Mouse (Mus musculus): ENCODE results near the gene Spaca4. TPM values are rescaled to one million over a fixed set of nuclear protein-coding genes. Genes with fewer than 3 reads are reported as not detected.
A peak's percentile ranks its signal among the peaks of the same experiment; 100 is the strongest.

Spaca4 gene
- polyA plus RNA-seq, 1 experiment from 2014 or later, result not detected

DNA sequence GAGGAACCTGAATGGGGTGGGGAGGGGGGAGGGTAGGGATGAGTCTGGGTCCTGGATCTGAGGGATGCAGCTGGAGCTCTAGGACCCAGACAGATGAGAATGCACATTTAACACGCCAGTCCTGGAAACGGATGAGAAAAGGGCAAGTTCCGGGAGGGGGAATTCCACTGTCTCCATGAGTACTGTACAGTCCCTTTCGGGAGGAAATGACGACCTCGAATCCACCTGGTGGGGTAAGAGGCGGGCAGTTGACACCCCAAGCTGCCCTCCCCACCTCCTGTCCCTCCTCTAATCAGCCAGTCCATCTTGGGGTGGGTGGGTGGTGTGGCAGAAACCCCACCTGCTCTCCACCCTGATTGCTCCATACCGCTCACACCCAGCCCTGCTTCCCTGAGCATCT, 40.4 kb upstream of the Spaca4 start:
- WGBS, result 37% methylated on average over 8 of the region's 8 CpGs
- Histone ChIP-seq H3K4me3 (ENCODE audit: low read depth, low read length) (no peak overlapping the region), H3K4me1 (ENCODE audit: insufficient read depth, low read depth, low read length) (no peaks in the 10 kb centered on the region), H3K4me2 (replicated peaks; ENCODE audit: low read depth, low read length) (no peak overlapping the region), H3K9ac (replicated peaks; ENCODE audit: low read depth) (no peak overlapping the region), H3K9me3 (ENCODE audit: low read length) (no peaks in the 10 kb centered on the region), H3K27ac (ENCODE audit: low read length) (no peak overlapping the region), H3K27me3 (replicated peaks; ENCODE audit: insufficient read depth, low read length) (no peaks in the 10 kb centered on the region), H3K36me3 (ENCODE audit: insufficient read depth, low read length) (no peaks in the 10 kb centered on the region)
- no peak; the same call in 1 of the 2 replicates for ATAC-seq
- TF ChIP-seq EP300 (IDR thresholded peaks at IDR 0.05) (no peak), CTCF (IDR thresholded peaks at IDR 0.05) (no peak)
- DNase-seq (ENCODE audit: low spot score), result no peak

DNA sequence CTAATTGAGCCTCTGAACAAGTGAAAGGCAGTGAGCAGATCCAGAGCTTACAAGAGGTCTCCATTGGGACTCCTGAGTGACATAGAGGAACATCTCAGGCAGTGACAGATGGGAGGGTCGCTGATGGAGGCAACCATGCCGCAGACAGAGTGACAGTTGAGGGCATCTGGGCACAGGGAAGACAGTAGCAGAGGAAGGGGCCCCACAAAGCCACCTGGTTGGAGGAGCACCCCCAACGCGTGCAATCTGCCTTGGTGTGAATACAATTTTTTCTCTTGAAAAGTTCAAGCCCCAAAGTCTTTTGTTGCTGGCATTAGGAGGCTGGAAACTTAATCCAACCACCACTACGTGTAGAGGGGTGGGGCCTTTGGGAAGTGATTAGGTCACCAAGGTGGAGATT, 34.5 kb upstream of the Spaca4 start:
- 57% methylated on average over 5 of the region's 5 CpGs for WGBS

DNA sequence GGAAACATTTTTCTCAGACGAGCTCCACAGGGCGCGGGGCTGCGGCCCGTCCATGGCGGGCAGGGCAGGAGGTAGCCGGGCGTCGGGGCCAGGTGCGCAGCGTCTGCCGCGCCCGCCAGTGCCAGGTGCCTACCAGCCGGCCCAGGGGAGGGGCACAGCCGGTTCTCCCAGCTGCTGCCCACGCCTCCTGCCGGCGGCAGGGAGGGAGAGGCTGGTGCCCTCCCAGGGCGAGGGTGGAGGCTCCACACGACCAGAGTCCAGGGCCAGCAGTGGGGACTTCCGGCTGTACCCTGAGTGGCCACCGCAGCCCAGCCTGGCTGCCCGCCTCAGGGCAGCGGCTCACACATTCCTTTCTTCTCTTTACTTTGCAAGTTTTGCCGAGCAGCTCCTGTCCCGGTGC, 33.8 kb upstream of the Spaca4 start:
- Histone ChIP-seq H3K4me3 (ENCODE audit: low read depth, low read length) (no peak overlapping the region), H3K9ac (replicated peaks; ENCODE audit: low read depth) (no peak overlapping the region), H3K9me3 (ENCODE audit: low read length) (no peaks in the 10 kb centered on the region), H3K36me3 (ENCODE audit: insufficient read depth, low read length) (no peaks in the 10 kb centered on the region), H3K4me1 (ENCODE audit: insufficient read depth, low read depth, low read length) (no peaks in the 10 kb centered on the region), H3K4me2 (replicated peaks; ENCODE audit: low read depth, low read length) (peak overlapping the region; percentile 29; the same call in 1 of the 2 replicates), H3K27me3 (replicated peaks; ENCODE audit: insufficient read depth, low read length) (no peaks in the 10 kb centered on the region), H3K27ac (ENCODE audit: low read length) (no peak overlapping the region)
- TF ChIP-seq CTCF (IDR thresholded peaks at IDR 0.05), result peak; percentile 56
- TF ChIP-seq EP300 (IDR thresholded peaks at IDR 0.05), result no peak
- peak; percentile 96 for ATAC-seq
- 3% methylated on average over 24 of the region's 27 CpGs for WGBS
- DNase-seq (ENCODE audit: low spot score), result peak; percentile 74

More for the DNA sequence above, 34.5 kb upstream of the Spaca4 start:
- no peaks in the 10 kb centered on the region for H3K9me3 ChIP-seq (ENCODE audit: low read length)
- DNase-seq (ENCODE audit: low spot score) (no peak), ATAC-seq (no peak)
- no peaks in the 10 kb centered on the region for H3K4me1 ChIP-seq (ENCODE audit: insufficient read depth, low read depth, low read length)
- H3K27ac ChIP-seq (ENCODE audit: low read length), result no peak overlapping the region
- H3K27me3 ChIP-seq (replicated peaks; ENCODE audit: insufficient read depth, low read length), result no peaks in the 10 kb centered on the region
- H3K36me3 ChIP-seq (ENCODE audit: insufficient read depth, low read length), result no peaks in the 10 kb centered on the region
- TF ChIP-seq CTCF (IDR thresholded peaks at IDR 0.05) (no peak), EP300 (IDR thresholded peaks at IDR 0.05) (no peak)
- no peak overlapping the region for H3K4me2 ChIP-seq (replicated peaks; ENCODE audit: low read depth, low read length)
- H3K9ac ChIP-seq (replicated peaks; ENCODE audit: low read depth), result no peak overlapping the region
- no peak overlapping the region for H3K4me3 ChIP-seq (ENCODE audit: low read depth, low read length)

GRCm38 (mm10) chr7:45755703-45756102, 30.1 kb upstream of the Spaca4 start:
- Histone ChIP-seq H3K4me3 (ENCODE audit: low read depth, low read length) (no peak overlapping the region), H3K4me2 (replicated peaks; ENCODE audit: low read depth, low read length) (no peak overlapping the region), H3K27ac (ENCODE audit: low read length) (no peak overlapping the region), H3K27me3 (replicated peaks; ENCODE audit: insufficient read depth, low read length) (no peaks in the 10 kb centered on the region), H3K4me1 (ENCODE audit: insufficient read depth, low read depth, low read length) (no peaks in the 10 kb centered on the region), H3K9ac (replicated peaks; ENCODE audit: low read depth) (no peak overlapping the region), H3K9me3 (ENCODE audit: low read length) (no peaks in the 10 kb centered on the region), H3K36me3 (ENCODE audit: insufficient read depth, low read length) (no peaks in the 10 kb centered on the region)
- DNase-seq (ENCODE audit: low spot score) (no peak), ATAC-seq (no peak)
- TF ChIP-seq CTCF (IDR thresholded peaks at IDR 0.05) (no peak), EP300 (IDR thresholded peaks at IDR 0.05) (no peak)
- WGBS, result 45% methylated on average over 6 of the region's 6 CpGs

DNA sequence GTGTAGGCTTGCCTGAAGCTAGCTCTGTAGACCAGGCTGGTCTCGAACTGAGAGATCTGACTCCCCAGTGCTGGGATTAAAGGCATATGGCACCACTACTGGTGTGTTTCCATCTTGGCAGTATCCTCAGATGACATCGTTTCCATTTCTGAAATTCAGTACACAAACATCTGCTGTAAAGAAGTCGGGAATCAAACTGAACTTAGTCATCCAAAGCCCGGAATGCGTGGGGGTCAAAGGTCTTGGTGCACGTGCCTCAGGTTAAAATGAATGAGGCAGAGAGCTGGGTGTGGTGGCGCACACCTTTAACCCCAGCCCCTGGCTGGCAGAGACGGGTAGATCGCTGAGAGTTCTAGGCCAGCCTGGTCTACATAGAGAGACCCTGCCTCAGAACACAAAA, 24.5 kb upstream of the Spaca4 start:
- Histone ChIP-seq H3K9me3 (ENCODE audit: low read length) (no peaks in the 10 kb centered on the region), H3K4me1 (ENCODE audit: insufficient read depth, low read depth, low read length) (no peaks in the 10 kb centered on the region), H3K9ac (replicated peaks; ENCODE audit: low read depth) (no peak overlapping the region), H3K27me3 (replicated peaks; ENCODE audit: insufficient read depth, low read length) (no peaks in the 10 kb centered on the region), H3K4me3 (ENCODE audit: low read depth, low read length) (no peak overlapping the region), H3K4me2 (replicated peaks; ENCODE audit: low read depth, low read length) (no peak overlapping the region), H3K36me3 (ENCODE audit: insufficient read depth, low read length) (no peaks in the 10 kb centered on the region), H3K27ac (ENCODE audit: low read length) (no peak overlapping the region)
- DNase-seq (ENCODE audit: low spot score) (no peak), ATAC-seq (no peak)
- WGBS, result 60% methylated on average over 9 of the region's 9 CpGs
- TF ChIP-seq EP300 (IDR thresholded peaks at IDR 0.05), result no peak
- TF ChIP-seq CTCF (IDR thresholded peaks at IDR 0.05), result no peak

GRCm38 (mm10) chr7:45749401-45749800, 23.8 kb upstream of the Spaca4 start:
- DNase-seq (ENCODE audit: low spot score), result no peak
- TF ChIP-seq EP300 (IDR thresholded peaks at IDR 0.05) (no peak), CTCF (IDR thresholded peaks at IDR 0.05) (no peak)
- H3K4me1 ChIP-seq (ENCODE audit: insufficient read depth, low read depth, low read length), result no peaks in the 10 kb centered on the region
- H3K4me2 ChIP-seq (replicated peaks; ENCODE audit: low read depth, low read length), result no peak overlapping the region
- no peak for ATAC-seq
- H3K9ac ChIP-seq (replicated peaks; ENCODE audit: low read depth), result no peak overlapping the region
- no peaks in the 10 kb centered on the region for H3K9me3 ChIP-seq (ENCODE audit: low read length)
- 31% methylated on average over 9 of the region's 10 CpGs for WGBS
- H3K27ac ChIP-seq (ENCODE audit: low read length), result no peak overlapping the region
- H3K4me3 ChIP-seq (ENCODE audit: low read depth, low read length), result no peak overlapping the region
- no peaks in the 10 kb centered on the region for H3K36me3 ChIP-seq (ENCODE audit: insufficient read depth, low read length)
- no peaks in the 10 kb centered on the region for H3K27me3 ChIP-seq (replicated peaks; ENCODE audit: insufficient read depth, low read length)

GRCm38 (mm10) chr7:45748110-45748509, 22.5 kb upstream of the Spaca4 start:
- TF ChIP-seq EP300 (IDR thresholded peaks at IDR 0.05) (no peak), CTCF (IDR thresholded peaks at IDR 0.05) (no peak)
- no peaks in the 10 kb centered on the region for H3K27me3 ChIP-seq (replicated peaks; ENCODE audit: insufficient read depth, low read length)
- ATAC-seq (peak; percentile 53), DNase-seq (ENCODE audit: low spot score) (no peak)
- no peaks in the 10 kb centered on the region for H3K36me3 ChIP-seq (ENCODE audit: insufficient read depth, low read length)
- no peaks in the 10 kb centered on the region for H3K4me1 ChIP-seq (ENCODE audit: insufficient read depth, low read depth, low read length)
- WGBS, result 48% methylated on average over 7 of the region's 7 CpGs
- H3K4me3 ChIP-seq (ENCODE audit: low read depth, low read length), result no peak overlapping the region
- no peak overlapping the region for H3K9ac ChIP-seq (replicated peaks; ENCODE audit: low read depth)
- no peaks in the 10 kb centered on the region for H3K9me3 ChIP-seq (ENCODE audit: low read length)
- H3K27ac ChIP-seq (ENCODE audit: low read length), result no peak overlapping the region
- H3K4me2 ChIP-seq (replicated peaks; ENCODE audit: low read depth, low read length), result no peak overlapping the region

Measured in lung, postnatal 0 days (tissue).